Mouse (Mus musculus) lung, postnatal 0 days (tissue): Measurements from ENCODE around the gene Prdm8. TPM values are rescaled to one million over a fixed set of nuclear protein-coding genes. Genes with fewer than 3 reads are reported as not detected.

ENCODE experiments used
- ATAC-seq: fragments of 200-750 bp; cut with Nextera tagmentation; 2 replicates; pipeline ENCODE4 v1.8.0; 2017; ENCODE audit warnings: moderate library complexity
- DNase-seq: peaks from one replicate; pipeline ENCODE4 v3.0.0-alpha.2; 2016; ENCODE audit warnings: low spot score
- H3K27ac ChIP-seq: fragments of 300-500 bp; sonication (generic); 2 replicates; pipeline ENCODE4 v1.5.1; 2014; ENCODE audit warnings: antibody characterized with exemption, mild to moderate bottlenecking, low read length, mixed read lengths
- H3K27me3 ChIP-seq: fragments of 300-500 bp; sonication (generic); replicated peaks from 2 replicates; pipeline ENCODE4 v1.6.1; 2014; ENCODE audit warnings: low read length, mixed read lengths; ENCODE audit not compliant: insufficient read depth
- H3K36me3 ChIP-seq: fragments of 300-500 bp; sonication (generic); 2 replicates; pipeline ENCODE4 v1.6.1; 2014; ENCODE audit warnings: low read length, mixed read lengths; ENCODE audit not compliant: insufficient read depth
- H3K4me1 ChIP-seq: fragments of 300-500 bp; sonication (generic); 2 replicates; pipeline ENCODE4 v1.6.1; 2014; ENCODE audit warnings: antibody characterized with exemption, low read depth, low read length, mixed read lengths; ENCODE audit not compliant: insufficient read depth
- H3K4me2 ChIP-seq: fragments of 300-500 bp; sonication (generic); replicated peaks from 2 replicates; pipeline ENCODE4 v1.6.1; 2014; ENCODE audit warnings: low read depth, mild to moderate bottlenecking, low read length, moderate library complexity, mixed read lengths
- H3K4me3 ChIP-seq: fragments of 300-500 bp; sonication (generic); 2 replicates; pipeline ENCODE4 v1.5.1; 2014; ENCODE audit warnings: low read depth, low read length
- H3K9ac ChIP-seq: fragments of 300-500 bp; sonication (generic); replicated peaks from 2 replicates; pipeline ENCODE4 v1.6.1; 2014; ENCODE audit warnings: low read depth, mild to moderate bottlenecking
- H3K9me3 ChIP-seq: fragments of 300-500 bp; sonication (generic); 2 replicates; pipeline ENCODE4 v1.6.1; 2016; ENCODE audit warnings: low read length, mixed read lengths
- CTCF ChIP-seq: IDR thresholded peaks from 2 replicates; pipeline ENCODE4 v1.5.1; 2016; ENCODE audit warnings: antibody characterized with exemption, mild to moderate bottlenecking
- EP300 ChIP-seq: IDR thresholded peaks from 2 replicates; pipeline ENCODE4 v1.6.1; 2016; ENCODE audit warnings: antibody characterized with exemption, mild to moderate bottlenecking, control low read depth
- WGBS: fragments of 180-500 bp; shearing (Covaris S2); extraction: QIAGEN DNeasy Blood & Tissue Kit; methylation state at CpG from one replicate; pipeline ENCODE4 v1.1.7; 2014; 5-methylcytosine and 5-hydroxymethylcytosine counted together
- polyA plus RNA-seq: library from polyadenylated mRNA; unstranded; fragments of >200 nt; fragmentation: Nextera tagmentation; extraction: Ambion mirVana; gene quantifications from 2 replicates; pipeline ENCODE4 v1.2.1, GENCODE M21; 2015

Prdm8 gene
- polyA plus RNA-seq, 1 experiment from 2014 or later: 0.99 TPM

GRCm38 (mm10) chr5:98189181-98190180, 22.5 kb downstream of the Prdm8 start:
- 1% methylated on average over 31 of the region's 31 CpGs for WGBS
- no peak overlapping the region for H3K27ac ChIP-seq
- H3K9ac ChIP-seq: no peak overlapping the region
- H3K4me1 ChIP-seq: 0 out of 2 replicates have a peak, but pooled peaks cover 6% of the 10 kb centered on the region
- H3K27me3 ChIP-seq: peaks cover 37% of the 10 kb centered on the region
- peak overlapping the region; percentile 5; the same call in 1 of the 2 replicates for H3K4me3 ChIP-seq
- no peaks in the 10 kb centered on the region for H3K9me3 ChIP-seq
- ATAC-seq: 0 out of 2 replicates have a peak, but pooled peaks have one; percentile 9
- H3K36me3 ChIP-seq: no peaks in the 10 kb centered on the region
- peak; percentile 45 for DNase-seq
- no peak for TF ChIP-seq EP300
- no peak for TF ChIP-seq CTCF
- H3K4me2 ChIP-seq: peak overlapping the region; percentile 39

GRCm38 (mm10) chr5:98192295-98192983, 25.4 kb downstream of the Prdm8 start:
- no peak overlapping the region for H3K4me2 ChIP-seq
- peaks cover 20% of the 10 kb centered on the region for H3K27me3 ChIP-seq
- no peak for TF ChIP-seq CTCF
- TF ChIP-seq EP300: no peak
- H3K9ac ChIP-seq: no peak overlapping the region
- no peak for ATAC-seq
- DNase-seq: no peak
- 37% methylated on average over 4 of the region's 4 CpGs for WGBS
- H3K36me3 ChIP-seq: no peaks in the 10 kb centered on the region
- H3K9me3 ChIP-seq: no peaks in the 10 kb centered on the region
- no peaks in the 10 kb centered on the region for H3K4me1 ChIP-seq
- no peak overlapping the region for H3K27ac ChIP-seq
- no peak overlapping the region for H3K4me3 ChIP-seq

GRCm38 (mm10) chr5:98194959-98195358, 28.0 kb downstream of the Prdm8 start:
- Histone ChIP-seq H3K27me3 (peaks cover 4% of the 10 kb centered on the region), H3K36me3 (no peaks in the 10 kb centered on the region), H3K4me2 (no peak overlapping the region), H3K4me3 (no peak overlapping the region), H3K9ac (no peak overlapping the region), H3K9me3 (no peaks in the 10 kb centered on the region), H3K27ac (no peak overlapping the region), H3K4me1 (no peaks in the 10 kb centered on the region)
- no peak for DNase-seq
- no peak for ATAC-seq
- TF ChIP-seq CTCF: peak; percentile 31
- no peak for TF ChIP-seq EP300
- 73% methylated on average over 1 of the region's 1 CpGs for WGBS

- Histone ChIP-seq H3K4me1 (no peaks in the 10 kb centered on the region), H3K27ac (no peak overlapping the region), H3K4me2 (no peak overlapping the region), H3K36me3 (no peaks in the 10 kb centered on the region), H3K9me3 (no peaks in the 10 kb centered on the region), H3K4me3 (no peak overlapping the region), H3K9ac (no peak overlapping the region), H3K27me3 (no peaks in the 10 kb centered on the region)
- DNase-seq (peak; percentile 42), ATAC-seq (no peak)
- TF ChIP-seq CTCF (peak; percentile 54), EP300 (no peak)
- 40% methylated on average over 7 of the region's 7 CpGs for WGBS
These were observed 31.6 kb downstream of the Prdm8 start for GRCm38 (mm10) chr5:98198412-98199218.

- Histone ChIP-seq H3K4me2 (no peak overlapping the region), H3K4me1 (no peaks in the 10 kb centered on the region), H3K27ac (no peak overlapping the region), H3K36me3 (no peaks in the 10 kb centered on the region), H3K4me3 (no peak overlapping the region), H3K9me3 (no peaks in the 10 kb centered on the region), H3K9ac (no peak overlapping the region), H3K27me3 (no peaks in the 10 kb centered on the region)
- DNase-seq (no peak), ATAC-seq (no peak)
- 36% methylated on average over 7 of the region's 7 CpGs for WGBS
- no peak for TF ChIP-seq EP300
- TF ChIP-seq CTCF: no peak
These were observed 32.2 kb downstream of the Prdm8 start for GRCm38 (mm10) chr5:98199219-98199552.

GRCm38 (mm10) chr5:98201606-98202005, 34.6 kb downstream of the Prdm8 start:
- DNase-seq: peak; percentile 7
- no peaks in the 10 kb centered on the region for H3K4me1 ChIP-seq
- H3K27ac ChIP-seq: no peak overlapping the region
- ATAC-seq: no peak
- H3K9ac ChIP-seq: no peak overlapping the region
- H3K27me3 ChIP-seq: no peaks in the 10 kb centered on the region
- 73% methylated on average over 3 of the region's 3 CpGs for WGBS
- H3K9me3 ChIP-seq: no peaks in the 10 kb centered on the region
- no peak for TF ChIP-seq EP300
- no peak for TF ChIP-seq CTCF
- H3K4me2 ChIP-seq: no peak overlapping the region
- H3K36me3 ChIP-seq: no peaks in the 10 kb centered on the region
- no peak overlapping the region for H3K4me3 ChIP-seq
